In genomic region chr11:120114488-120115215, GRCm38 (mm10) we compare ENCODE assay signal across 28 mouse cellular contexts. TPM values are rescaled to one million over a fixed set of nuclear protein-coding genes. Genes with fewer than 3 reads are reported as not detected.
DNase-seq lines count a peak whose midpoint lies in the region; ATAC-seq and TF ChIP-seq lines count a peak whose summit lies in the region.
"Had no signal": no experiment of that assay in that cellular context is flagged by ENCODE, and none has a peak within 500 bp of the region (broad histone marks: within the 10 kb centered on the region; RNA-seq: fewer than 3 reads in every experiment).

No protein-coding gene starts in this region.

- no peak overlapping the region for H3K9ac ChIP-seq in hindbrain, embryonic 12.5 days
- H3K9ac ChIP-seq: heart, embryonic 15.5 days; hindbrain, embryonic 13.5 days; kidney, embryonic 15.5 days; neural tube, embryonic 12.5 days had no signal

- H3K9me3 ChIP-seq in hindbrain, embryonic 10.5 days: no peaks in the 10 kb centered on the region
- no peaks in the 10 kb centered on the region for H3K9me3 ChIP-seq in hindbrain, embryonic 12.5 days (replicated peaks)
- no peaks in the 10 kb centered on the region for H3K9me3 ChIP-seq in G1E (replicated peaks)
- H3K9me3 ChIP-seq in limb, embryonic 10.5 days (replicated peaks): no peaks in the 10 kb centered on the region
- H3K9me3 ChIP-seq: heart, embryonic 15.5 days; hindbrain, embryonic 13.5 days; kidney, embryonic 15.5 days; midbrain, embryonic 10.5 days; neural tube, embryonic 12.5 days had no signal

- peaks cover 14% of the 10 kb centered on the region; the same call in 1 of the 2 replicates for H3K4me1 ChIP-seq in hindbrain, embryonic 10.5 days (replicated peaks)
- 0 out of 2 replicates have a peak, but pooled peaks cover 4% of the 10 kb centered on the region for H3K4me1 ChIP-seq in hindbrain, embryonic 12.5 days
- H3K4me1 ChIP-seq in G1E (ENCODE audit: insufficient read depth, low read depth, low read length): peaks cover 8% of the 10 kb centered on the region
- H3K4me1 ChIP-seq in limb, embryonic 10.5 days: peaks cover 45% of the 10 kb centered on the region
- H3K4me1 ChIP-seq: midbrain, embryonic 10.5 days; neural tube, embryonic 12.5 days had no signal

- DNase-seq in hindbrain, embryonic 10.5 days (ENCODE audit: low spot score): peak; percentile 21
- DNase-seq in G1E (ENCODE audit: low spot score): no peak
- peak; percentile 36 for DNase-seq in embryo, embryonic 11.5 days (ENCODE audit: low read depth, low spot score)
- peak; percentile 82 for DNase-seq in limb, embryonic 10.5 days (ENCODE audit: low spot score)
- no peak for DNase-seq in Muller cell, postnatal 12 days (ENCODE audit: inconsistent ontology term)
- no peak for DNase-seq in spleen, postnatal 10 days (ENCODE audit: low spot score in 2 of 2)
- no peak for DNase-seq in heart, postnatal 36 days
- DNase-seq: adrenal gland, adult 8-10 months; cerebellum, adult 9-10 months; gastrocnemius, postnatal 25 days; heart, adult 2 months; kidney, postnatal 4 days; layer of hippocampus, adult 9-11 months; liver; lung, postnatal 10 days; right cerebral cortex, adult 18-20 months; thymus, adult 18-20 months; thymus, postnatal 4 days had no signal

- WGBS in hindbrain, embryonic 10.5 days: 89% methylated on average over 21 of the region's 21 CpGs
- 90% methylated on average over 21 of the region's 21 CpGs for WGBS in hindbrain, embryonic 12.5 days
- WGBS in limb, embryonic 10.5 days: 69% methylated on average over 21 of the region's 21 CpGs

- no peak for TF ChIP-seq CTCF in G1E (IDR thresholded peaks at IDR 0.05; ENCODE audit: low read depth, low read length)

- no peaks in the 10 kb centered on the region for H3K27me3 ChIP-seq in hindbrain, embryonic 10.5 days (ENCODE audit: insufficient read depth, poor library complexity, severe bottlenecking)
- H3K27me3 ChIP-seq in hindbrain, embryonic 12.5 days: no peaks in the 10 kb centered on the region
- no peaks in the 10 kb centered on the region for H3K27me3 ChIP-seq in G1E (ENCODE audit: insufficient read depth, low read length)
- no peaks in the 10 kb centered on the region for H3K27me3 ChIP-seq in limb, embryonic 10.5 days (ENCODE audit: low read depth, poor library complexity, severe bottlenecking)
- H3K27me3 ChIP-seq: heart, embryonic 15.5 days; hindbrain, embryonic 13.5 days; kidney, embryonic 15.5 days; neural tube, embryonic 12.5 days had no signal

- H3K27ac ChIP-seq in hindbrain, embryonic 10.5 days: no peak overlapping the region
- no peak overlapping the region for H3K27ac ChIP-seq in hindbrain, embryonic 12.5 days
- H3K27ac ChIP-seq in limb, embryonic 10.5 days: peak overlapping the region; percentile 71
- H3K27ac ChIP-seq: heart, adult 2 months; heart, embryonic 15.5 days; hindbrain, embryonic 13.5 days; kidney, embryonic 15.5 days; left cerebral cortex, adult 2 months; midbrain, embryonic 10.5 days; neural tube, embryonic 12.5 days had no signal

- peaks cover 89% of the 10 kb centered on the region for H3K36me3 ChIP-seq in hindbrain, embryonic 10.5 days
- peaks cover 65% of the 10 kb centered on the region for H3K36me3 ChIP-seq in hindbrain, embryonic 12.5 days
- H3K36me3 ChIP-seq in G1E (replicated peaks): peaks cover 100% of the 10 kb centered on the region
- H3K36me3 ChIP-seq in limb, embryonic 10.5 days: peaks cover 80% of the 10 kb centered on the region

- ATAC-seq in hindbrain, embryonic 12.5 days (ENCODE audit: low FRiP score): no peak
- ATAC-seq in G1E (ENCODE audit: extremely low read depth, insufficient number of reproducible peaks, low FRiP score, poor library complexity, severe bottlenecking): no peak
- ATAC-seq: CD4-positive, CD25-positive, alpha-beta regulatory T cell, adult 4 months; forebrain, embryonic 14.5 days; intestine, embryonic 16.5 days had no signal

- no peak overlapping the region for H3K4me3 ChIP-seq in hindbrain, embryonic 10.5 days
- no peak overlapping the region for H3K4me3 ChIP-seq in hindbrain, embryonic 12.5 days
- H3K4me3 ChIP-seq in G1E (ENCODE audit: low read depth, low read length): peak overlapping the region; percentile 39; the same call in 1 of the 2 replicates
- no peak overlapping the region for H3K4me3 ChIP-seq in limb, embryonic 10.5 days
- H3K4me3 ChIP-seq: heart, adult 2 months; heart, embryonic 15.5 days; hindbrain, embryonic 13.5 days; kidney, embryonic 15.5 days; left cerebral cortex, adult 2 months; midbrain, embryonic 10.5 days; neural tube, embryonic 12.5 days had no signal

- intact Hi-C loops in heart, postnatal 36 days (cut with DNase I): loop anchor here (5.0 kb wide), 2 partner anchors 148 to 253 kb away; no protein-coding TSS in a partner anchor

- H3K4me2 ChIP-seq in hindbrain, embryonic 12.5 days (replicated peaks): no peak overlapping the region
- H3K4me2 ChIP-seq: heart, embryonic 15.5 days; hindbrain, embryonic 13.5 days; kidney, embryonic 15.5 days; neural tube, embryonic 12.5 days had no signal

RNA-seq across cellular contexts. Expression of gene Ndufaf8, which starts 15.9 kb away (rescaled TPM):
- polyA plus RNA-seq in hindbrain, embryonic 10.5 days (2016; fragmentation: Nextera tagmentation; extraction: Ambion mirVana): 86.4 and 92.2 TPM in 2 replicates
- 45.8 and 52.7 TPM in 2 replicates for polyA plus RNA-seq in hindbrain, embryonic 12.5 days (2016; fragmentation: Nextera tagmentation; extraction: Ambion mirVana)
- total RNA-seq in G1E (2014; fragmentation: Nextera tagmentation) (10.4 and 11.1 TPM in 2 replicates), G1E (2017) (15.1 and 20.3 TPM in 2 replicates)
- 60.0 and 78.2 TPM in 2 replicates for polyA plus RNA-seq in G1E (2012)
- polyA plus RNA-seq in limb, embryonic 10.5 days (2016; fragmentation: Nextera tagmentation; extraction: Ambion mirVana): 78.5 and 83.8 TPM in 2 replicates
- total RNA-seq in heart, postnatal 36 days (2021): 10 to 100 TPM; 64.5 to 67.7 TPM

RNA-seq across cellular contexts. Expression of gene Tepsin, which starts 16.1 kb away (rescaled TPM):
- polyA plus RNA-seq in hindbrain, embryonic 10.5 days (2016; fragmentation: Nextera tagmentation; extraction: Ambion mirVana): 21.4 and 25.3 TPM in 2 replicates
- 17.3 and 22.0 TPM in 2 replicates for polyA plus RNA-seq in hindbrain, embryonic 12.5 days (2016; fragmentation: Nextera tagmentation; extraction: Ambion mirVana)
- total RNA-seq in G1E (2014; fragmentation: Nextera tagmentation) (13.1 and 14.2 TPM in 2 replicates), G1E (2017) (12.1 and 15.7 TPM in 2 replicates)
- polyA plus RNA-seq in G1E (2012): 24.2 and 24.3 TPM in 2 replicates
- polyA plus RNA-seq in limb, embryonic 10.5 days (2016; fragmentation: Nextera tagmentation; extraction: Ambion mirVana): 21.4 and 23.0 TPM in 2 replicates
- 1 to 10 TPM; 7.0 to 7.4 TPM for total RNA-seq in heart, postnatal 36 days (2021)

RNA-seq across cellular contexts. Expression of gene Cep131, which starts 28.0 kb away (rescaled TPM):
- 39.6 and 45.4 TPM in 2 replicates for polyA plus RNA-seq in hindbrain, embryonic 10.5 days (2016; fragmentation: Nextera tagmentation; extraction: Ambion mirVana)
- polyA plus RNA-seq in hindbrain, embryonic 12.5 days (2016; fragmentation: Nextera tagmentation; extraction: Ambion mirVana): 39.5 and 47.3 TPM in 2 replicates
- total RNA-seq in G1E (2014; fragmentation: Nextera tagmentation): 6.1 and 10.4 TPM in 2 replicates
- total RNA-seq in G1E (2017): 7.9 and 8.8 TPM in 2 replicates
- polyA plus RNA-seq in G1E (2012): 26.2 and 30.1 TPM in 2 replicates
- polyA plus RNA-seq in limb, embryonic 10.5 days (2016; fragmentation: Nextera tagmentation; extraction: Ambion mirVana): 46.7 and 55.2 TPM in 2 replicates
- 10 to 100 TPM in 1 of 2 experiments, 1 to 10 TPM in 1; 9.6 to 11.5 TPM for total RNA-seq in heart, postnatal 36 days (2021)

RNA-seq across cellular contexts. Expression of gene Slc38a10, which starts 36.5 kb away (rescaled TPM):
- 99.1 and 114 TPM in 2 replicates for polyA plus RNA-seq in hindbrain, embryonic 10.5 days (2016; fragmentation: Nextera tagmentation; extraction: Ambion mirVana)
- polyA plus RNA-seq in hindbrain, embryonic 12.5 days (2016; fragmentation: Nextera tagmentation; extraction: Ambion mirVana): 121 and 125 TPM in 2 replicates
- total RNA-seq in G1E (2014; fragmentation: Nextera tagmentation) (47.0 and 52.8 TPM in 2 replicates), G1E (2017) (65.4 and 69.5 TPM in 2 replicates)
- polyA plus RNA-seq in G1E (2012): 92.4 and 92.6 TPM in 2 replicates
- 99.6 and 99.8 TPM in 2 replicates for polyA plus RNA-seq in limb, embryonic 10.5 days (2016; fragmentation: Nextera tagmentation; extraction: Ambion mirVana)
- 10 to 100 TPM; 79.8 to 81.1 TPM for total RNA-seq in heart, postnatal 36 days (2021)

Comparison
In these comparisons a context has a peak if more than half of its experiments do, and no peak if none do; other contexts are left out.
1. DNase-seq: peak in hindbrain, embryonic 10.5 days (single experiment), embryo, embryonic 11.5 days (single experiment) and limb, embryonic 10.5 days (single experiment); none in G1E (single experiment), Muller cell, postnatal 12 days (single experiment), spleen, postnatal 10 days (0 of 2) and heart, postnatal 36 days (0 of 2).